Mouse (Mus musculus): ENCODE results near the gene Sys1.

- TF ChIP-seq POLR2A (IDR thresholded peaks at IDR 0.05; ENCODE audit: control insufficient read depth in 1 of 2, insufficient read depth in 1 of 2, low read depth in 1 of 2, low read length in 2 of 2, poor library complexity in 1 of 2) = no peak
- TF ChIP-seq NELFE (IDR thresholded peaks at IDR 0.05; ENCODE audit: low read depth, low read length) = no peak
- TF ChIP-seq ELF1 (IDR thresholded peaks at IDR 0.05; ENCODE audit: low read depth, low read length) = no peak
- no peak for TF ChIP-seq TAL1 (IDR thresholded peaks at IDR 0.05; ENCODE audit: low read length)
- no peak for TF ChIP-seq TCF12 (IDR thresholded peaks at IDR 0.05; ENCODE audit: low read depth, low read length)
- no peak for TF ChIP-seq CTCF (IDR thresholded peaks at IDR 0.05 in 2 of 3, conservative IDR thresholded peaks at IDR 0.05 in 1 of 3; ENCODE audit: control insufficient read depth in 1 of 3, insufficient read depth in 1 of 3, low read depth in 2 of 3, low read length in 3 of 3, poor library complexity in 1 of 3, severe bottlenecking in 1 of 3)
- TF ChIP-seq GATA1 (IDR thresholded peaks at IDR 0.05; ENCODE audit: low read depth, low read length) = no peak
These were observed 38.4 kb upstream of the Sys1 start for GRCm38 (mm10) chr2:164418308-164418875.
